Mouse (Mus musculus) forebrain, embryonic 12.5 days (tissue): ENCODE measurements around the gene Rraga. TPM values are rescaled to one million over a fixed set of nuclear protein-coding genes. Genes with fewer than 3 reads are reported as not detected.

Experiments
- ATAC-seq: fragments of 200-750 bp; cut with Nextera tagmentation; 2 replicates; pipeline ENCODE4 v1.8.0; 2017; ENCODE audit warnings: moderate TSS enrichment; ENCODE audit not compliant: low FRiP score
- H3K27ac ChIP-seq: fragments of 300-500 bp; sonication (generic); 2 replicates; pipeline ENCODE4 v1.5.1; 2016; ENCODE audit warnings: mild to moderate bottlenecking
- H3K27me3 ChIP-seq: fragments of 300-500 bp; sonication (generic); 2 replicates; pipeline ENCODE4 v1.6.1; 2016; ENCODE audit warnings: mild to moderate bottlenecking
- H3K36me3 ChIP-seq: fragments of 300-500 bp; sonication (generic); replicated peaks from 2 replicates; pipeline ENCODE4 v1.6.1; 2016; ENCODE audit warnings: mild to moderate bottlenecking
- H3K4me1 ChIP-seq: fragments of 300-500 bp; sonication (generic); 2 replicates; pipeline ENCODE4 v1.6.1; 2016
- H3K4me2 ChIP-seq: fragments of 300-500 bp; sonication (generic); 2 replicates; pipeline ENCODE4 v1.6.1; 2016; ENCODE audit warnings: mild to moderate bottlenecking, moderate library complexity
- H3K4me3 ChIP-seq: fragments of 300-500 bp; sonication (generic); replicated peaks from 2 replicates; pipeline ENCODE4 v1.5.1; 2016; ENCODE audit warnings: mild to moderate bottlenecking
- H3K9ac ChIP-seq: fragments of 300-500 bp; sonication (generic); 2 replicates; pipeline ENCODE4 v1.6.1; 2016; ENCODE audit warnings: mild to moderate bottlenecking
- H3K9me3 ChIP-seq: fragments of 300-500 bp; sonication (generic); 2 replicates; pipeline ENCODE4 v1.6.1; 2016
- WGBS: fragments of 180-500 bp; shearing (Covaris S2); methylation state at CpG from one replicate; pipeline ENCODE4 v1.1.7; 2016; 5-methylcytosine and 5-hydroxymethylcytosine counted together
- polyA plus RNA-seq: library from polyadenylated mRNA; unstranded; fragments of >200 nt; fragmentation: Nextera tagmentation; extraction: Ambion mirVana; gene quantifications from 2 replicates; pipeline ENCODE4 v1.2.1, GENCODE M21; 2016

The Rraga gene
- polyA plus RNA-seq, 1 experiment from 2014 or later = 81.3 TPM

DNA sequence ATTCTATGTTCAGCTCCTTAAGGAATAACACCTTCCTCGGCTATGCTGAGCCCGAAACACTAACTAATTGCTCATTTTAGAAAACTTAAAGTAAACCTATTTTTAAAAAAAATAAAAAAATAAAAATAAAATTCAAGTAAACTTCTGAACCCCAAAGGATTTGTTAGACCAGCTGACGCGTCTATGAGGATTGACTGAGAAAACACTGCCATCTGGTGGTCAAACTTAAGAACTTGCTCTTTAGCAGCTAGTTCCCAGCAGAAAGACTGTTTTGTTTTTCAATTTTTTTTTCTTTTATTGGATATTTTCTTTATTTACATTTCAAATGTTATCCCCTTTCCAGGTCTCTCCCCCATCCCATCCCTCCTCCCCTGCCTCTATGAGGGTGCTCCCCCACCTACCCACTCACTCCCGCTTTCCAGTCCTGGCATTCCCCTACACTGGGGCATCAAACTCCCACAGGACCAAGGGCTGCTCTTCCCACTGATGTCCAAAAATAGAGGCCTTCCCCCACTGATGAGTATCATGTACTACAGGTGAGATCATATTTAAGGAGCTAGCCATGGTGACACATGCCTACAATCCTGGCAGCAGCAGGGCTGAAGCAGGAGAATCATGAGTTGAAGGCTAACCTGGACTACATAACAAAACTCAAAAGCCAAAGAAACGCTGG lies 20.3 kb upstream of the Rraga start:
- no peak overlapping the region for H3K4me3 ChIP-seq
- no peaks in the 10 kb centered on the region for H3K4me1 ChIP-seq
- peak; percentile 63; the same call in 1 of the 2 replicates for ATAC-seq
- no peaks in the 10 kb centered on the region for H3K27me3 ChIP-seq
- 24% methylated on average over 6 of the region's 6 CpGs for WGBS
- no peak overlapping the region for H3K4me2 ChIP-seq
- H3K27ac ChIP-seq = no peak overlapping the region
- no peaks in the 10 kb centered on the region for H3K9me3 ChIP-seq
- H3K36me3 ChIP-seq = no peaks in the 10 kb centered on the region
- H3K9ac ChIP-seq = no peak overlapping the region

- no peaks in the 10 kb centered on the region for H3K36me3 ChIP-seq
- H3K4me1 ChIP-seq = no peaks in the 10 kb centered on the region
- H3K27ac ChIP-seq = no peak overlapping the region
- H3K4me3 ChIP-seq = no peak overlapping the region
- H3K9me3 ChIP-seq = no peaks in the 10 kb centered on the region
- H3K27me3 ChIP-seq = no peaks in the 10 kb centered on the region
- H3K4me2 ChIP-seq = no peak overlapping the region
- WGBS = 67% methylated on average over 7 of the region's 7 CpGs
- H3K9ac ChIP-seq = no peak overlapping the region
- no peak for ATAC-seq
These were observed 18.1 kb upstream of the Rraga start for GRCm38 (mm10) chr4:86557371-86557770.

GRCm38 (mm10) chr4:86558228-86558627 lies 17.2 kb upstream of the Rraga start, which contains the start of gene Saxo1:
Saxo1 (minus strand) TSS chr4:86558328.
- ATAC-seq = no peak
- Histone ChIP-seq H3K27ac (no peak within 1 kb of the TSS), H3K4me1 (no peaks in the 10 kb centered on the region), H3K9ac (no peak within 1 kb of the TSS), H3K9me3 (no peaks in the 10 kb centered on the region), H3K4me3 (no peak within 1 kb of the TSS), H3K36me3 (no peaks in the 10 kb centered on the region), H3K4me2 (no peak within 1 kb of the TSS), H3K27me3 (no peaks in the 10 kb centered on the region)
- 88% methylated on average over 7 of the region's 7 CpGs for WGBS

DNA sequence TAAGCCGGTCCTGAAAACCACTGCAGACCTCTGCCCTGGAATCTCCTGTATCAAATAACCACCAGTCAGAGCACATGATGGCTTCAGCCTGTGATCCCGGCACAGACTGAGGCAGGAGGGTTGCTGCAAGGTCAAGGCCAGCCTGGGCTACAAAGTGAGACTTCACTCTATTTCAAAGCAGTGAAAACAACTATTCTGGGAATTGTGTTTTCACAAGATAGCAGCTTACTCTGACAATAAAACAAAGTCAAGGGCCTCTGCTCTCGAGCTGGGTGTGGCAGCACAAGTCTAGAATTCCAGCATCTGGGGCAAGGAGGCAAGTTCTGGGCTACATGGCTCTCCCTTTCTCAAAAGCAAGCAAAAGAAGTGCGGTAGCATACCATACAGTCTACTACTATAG lies 16.5 kb upstream of the Rraga start:
- WGBS = 75% methylated on average over 4 of the region's 4 CpGs
- H3K9me3 ChIP-seq = no peaks in the 10 kb centered on the region
- no peak overlapping the region for H3K4me3 ChIP-seq
- H3K36me3 ChIP-seq = no peaks in the 10 kb centered on the region
- no peak overlapping the region for H3K27ac ChIP-seq
- H3K4me1 ChIP-seq = no peaks in the 10 kb centered on the region
- H3K27me3 ChIP-seq = no peaks in the 10 kb centered on the region
- no peak overlapping the region for H3K9ac ChIP-seq
- ATAC-seq = no peak
- H3K4me2 ChIP-seq = no peak overlapping the region

DNA sequence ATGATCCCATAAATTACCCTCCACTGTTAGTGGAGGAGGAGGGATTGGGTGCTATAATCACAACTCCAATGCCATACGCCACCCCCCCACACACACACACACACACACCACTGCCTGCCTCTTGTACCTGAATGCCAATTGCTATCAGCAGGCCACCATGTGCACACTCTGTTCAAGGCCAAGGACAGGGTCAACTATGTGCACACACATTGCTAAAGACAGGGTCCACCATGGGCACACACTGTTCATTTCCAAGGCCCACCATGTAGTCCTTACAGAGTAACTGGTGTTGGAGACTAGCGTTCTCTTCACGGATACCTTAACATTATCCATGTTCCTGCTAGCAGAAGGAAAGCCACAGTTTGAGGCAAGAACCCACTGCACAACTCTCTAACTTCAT lies 14.4 kb upstream of the Rraga start:
- H3K9me3 ChIP-seq = no peaks in the 10 kb centered on the region
- no peak for ATAC-seq
- H3K36me3 ChIP-seq = no peaks in the 10 kb centered on the region
- no peaks in the 10 kb centered on the region for H3K4me1 ChIP-seq
- no peak overlapping the region for H3K4me2 ChIP-seq
- no peaks in the 10 kb centered on the region for H3K27me3 ChIP-seq
- H3K27ac ChIP-seq = no peak overlapping the region
- H3K9ac ChIP-seq = no peak overlapping the region
- H3K4me3 ChIP-seq = no peak overlapping the region
- WGBS = 96% methylated on average over 3 of the region's 3 CpGs

- Histone ChIP-seq H3K9me3 (no peaks in the 10 kb centered on the region), H3K4me3 (peak overlapping the region; percentile 80), H3K27me3 (no peaks in the 10 kb centered on the region), H3K4me1 (peaks cover 24% of the 10 kb centered on the region), H3K27ac (peak overlapping the region; percentile 98), H3K9ac (peak overlapping the region; percentile 92), H3K36me3 (peaks cover 3% of the 10 kb centered on the region; the same call in 1 of the 2 replicates), H3K4me2 (peak overlapping the region; percentile 79)
- whole genome bisulfite sequencing = 15% methylated on average over 6 of the region's 6 CpGs
- ATAC-seq = peak; percentile 51
These were observed 557 bp upstream of the Rraga start for GRCm38 (mm10) chr4:86574939-86575282.

- Histone ChIP-seq H3K36me3 (peaks cover 3% of the 10 kb centered on the region; the same call in 1 of the 2 replicates), H3K4me1 (peaks cover 24% of the 10 kb centered on the region), H3K4me2 (peak overlapping the region; percentile 79), H3K27me3 (no peaks in the 10 kb centered on the region), H3K9ac (peak overlapping the region; percentile 92), H3K27ac (peak overlapping the region; percentile 98), H3K4me3 (peak overlapping the region; percentile 80), H3K9me3 (no peaks in the 10 kb centered on the region)
- WGBS = 1% methylated on average over 20 of the region's 20 CpGs
- no peak for ATAC-seq
These were observed 663 bp downstream of the Rraga start for GRCm38 (mm10) chr4:86576120-86576541.

DNA sequence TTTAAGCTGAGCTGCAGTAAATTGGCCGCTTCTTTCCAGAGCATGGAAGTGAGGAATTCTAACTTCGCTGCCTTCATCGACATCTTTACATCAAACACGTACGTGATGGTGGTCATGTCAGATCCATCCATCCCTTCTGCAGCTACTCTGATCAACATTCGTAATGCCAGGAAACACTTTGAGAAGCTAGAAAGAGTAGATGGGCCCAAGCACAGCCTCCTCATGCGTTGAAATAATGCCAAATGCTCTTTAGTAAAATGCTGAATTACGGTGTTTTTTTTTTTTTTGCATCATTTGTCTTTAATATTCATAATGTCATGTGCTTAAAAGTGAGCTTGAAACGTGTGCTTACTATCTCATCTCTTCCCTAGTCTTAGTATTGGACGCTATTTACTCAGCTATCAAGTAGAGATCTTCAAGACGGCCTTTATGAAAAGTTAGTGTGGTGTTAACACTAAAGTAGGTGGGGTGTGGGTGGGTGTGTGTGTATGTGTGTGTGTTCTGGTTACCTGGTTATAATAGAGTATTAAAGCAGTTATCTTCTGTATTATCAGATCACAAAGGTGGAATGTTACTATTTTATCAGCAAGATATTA lies 1.3 kb downstream of the Rraga start:
- H3K4me2 ChIP-seq = peak overlapping the region; percentile 79
- peaks cover 3% of the 10 kb centered on the region; the same call in 1 of the 2 replicates for H3K36me3 ChIP-seq
- H3K27me3 ChIP-seq = no peaks in the 10 kb centered on the region
- ATAC-seq = no peak
- peak overlapping the region; percentile 80 for H3K4me3 ChIP-seq
- H3K27ac ChIP-seq = peak overlapping the region; percentile 98; the same call in 1 of the 2 replicates
- H3K9me3 ChIP-seq = no peaks in the 10 kb centered on the region
- 8% methylated on average over 11 of the region's 11 CpGs for WGBS
- H3K4me1 ChIP-seq = peaks cover 24% of the 10 kb centered on the region
- peak overlapping the region; percentile 92 for H3K9ac ChIP-seq

GRCm38 (mm10) chr4:86580056-86580455 lies 4.6 kb downstream of the Rraga start:
- no peak for ATAC-seq
- no peak overlapping the region for H3K27ac ChIP-seq
- peaks cover 31% of the 10 kb centered on the region for H3K36me3 ChIP-seq

DNA sequence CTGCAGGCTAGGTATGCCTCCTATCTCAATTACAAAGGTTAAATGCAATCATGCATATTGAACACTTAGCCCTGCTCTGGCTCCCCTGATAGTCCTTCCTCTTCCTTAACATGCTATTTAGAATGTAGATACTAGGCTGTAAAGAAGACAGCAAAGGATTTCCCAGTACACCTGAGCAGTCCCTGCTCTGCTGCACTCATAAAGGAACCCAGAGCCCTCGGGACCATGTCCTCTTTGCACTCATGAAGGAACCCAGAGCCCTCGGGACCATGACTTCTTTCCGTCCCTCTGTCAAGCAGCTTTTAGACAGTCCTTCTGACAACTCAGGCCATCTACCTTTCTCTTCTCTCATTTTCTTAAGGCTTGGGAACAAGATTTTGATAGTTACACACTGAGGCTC lies 5.1 kb downstream of the Rraga start:
- Histone ChIP-seq H3K27ac (no peak overlapping the region), H3K36me3 (peaks cover 37% of the 10 kb centered on the region), H3K4me3 (no peak overlapping the region), H3K9ac (no peak overlapping the region), H3K4me2 (no peak overlapping the region), H3K9me3 (no peaks in the 10 kb centered on the region), H3K27me3 (no peaks in the 10 kb centered on the region), H3K4me1 (peaks cover 22% of the 10 kb centered on the region)
- ATAC-seq = no peak
- WGBS = 91% methylated on average over 3 of the region's 3 CpGs

More at GRCm38 (mm10) chr4:86580056-86580455, 4.6 kb downstream of the Rraga start:
- no peak overlapping the region for H3K9ac ChIP-seq
- H3K4me1 ChIP-seq = peaks cover 22% of the 10 kb centered on the region
- 56% methylated on average over 4 of the region's 4 CpGs for WGBS
- no peaks in the 10 kb centered on the region for H3K27me3 ChIP-seq
- no peak overlapping the region for H3K4me3 ChIP-seq
- H3K4me2 ChIP-seq = no peak overlapping the region
- no peaks in the 10 kb centered on the region for H3K9me3 ChIP-seq

DNA sequence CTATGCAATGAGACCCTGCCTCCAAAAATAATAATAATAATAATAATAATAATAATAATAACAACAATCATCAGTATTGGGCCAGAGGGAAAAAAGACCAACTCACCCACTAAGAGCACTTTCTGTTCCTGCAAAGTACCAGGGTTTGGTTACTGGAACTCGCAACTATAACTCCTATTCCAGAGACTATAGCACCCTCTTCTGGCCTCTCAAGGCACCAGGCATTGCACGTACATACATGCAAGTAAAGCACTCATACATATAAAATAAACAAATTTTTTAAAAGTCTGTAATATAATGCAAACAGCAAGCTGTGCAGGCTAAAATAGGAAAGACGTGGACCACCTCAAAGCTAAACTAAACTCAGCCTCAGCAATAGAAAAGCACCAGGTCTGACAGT lies 12.8 kb downstream of the Rraga start:
- Histone ChIP-seq H3K27me3 (no peaks in the 10 kb centered on the region), H3K36me3 (peaks cover 47% of the 10 kb centered on the region), H3K4me2 (no peak overlapping the region), H3K4me1 (no peaks in the 10 kb centered on the region), H3K27ac (no peak overlapping the region), H3K9ac (no peak overlapping the region), H3K4me3 (no peak overlapping the region), H3K9me3 (no peaks in the 10 kb centered on the region)
- no peak for ATAC-seq
- WGBS = 86% methylated on average over 3 of the region's 3 CpGs

- H3K36me3 ChIP-seq = peaks cover 23% of the 10 kb centered on the region
- no peaks in the 10 kb centered on the region for H3K4me1 ChIP-seq
- H3K27ac ChIP-seq = no peak overlapping the region
- H3K4me2 ChIP-seq = no peak overlapping the region
- H3K9ac ChIP-seq = no peak overlapping the region
- WGBS = 92% methylated on average over 2 of the region's 2 CpGs
- ATAC-seq = no peak
- H3K9me3 ChIP-seq = no peaks in the 10 kb centered on the region
- no peak overlapping the region for H3K4me3 ChIP-seq
- no peaks in the 10 kb centered on the region for H3K27me3 ChIP-seq
These were observed 15.8 kb downstream of the Rraga start for GRCm38 (mm10) chr4:86591304-86591703.
